Mouse (Mus musculus): ENCODE measurements at regions not wholly inside any gene's neighbourhood (a gene's known extent, or its start where the extent isn't known, plus 50 kb on each side); places are given as distances from the start of the nearest gene placed in this dataset.
A peak's percentile ranks its signal among the peaks of the same experiment; 100 is the strongest.

DNA sequence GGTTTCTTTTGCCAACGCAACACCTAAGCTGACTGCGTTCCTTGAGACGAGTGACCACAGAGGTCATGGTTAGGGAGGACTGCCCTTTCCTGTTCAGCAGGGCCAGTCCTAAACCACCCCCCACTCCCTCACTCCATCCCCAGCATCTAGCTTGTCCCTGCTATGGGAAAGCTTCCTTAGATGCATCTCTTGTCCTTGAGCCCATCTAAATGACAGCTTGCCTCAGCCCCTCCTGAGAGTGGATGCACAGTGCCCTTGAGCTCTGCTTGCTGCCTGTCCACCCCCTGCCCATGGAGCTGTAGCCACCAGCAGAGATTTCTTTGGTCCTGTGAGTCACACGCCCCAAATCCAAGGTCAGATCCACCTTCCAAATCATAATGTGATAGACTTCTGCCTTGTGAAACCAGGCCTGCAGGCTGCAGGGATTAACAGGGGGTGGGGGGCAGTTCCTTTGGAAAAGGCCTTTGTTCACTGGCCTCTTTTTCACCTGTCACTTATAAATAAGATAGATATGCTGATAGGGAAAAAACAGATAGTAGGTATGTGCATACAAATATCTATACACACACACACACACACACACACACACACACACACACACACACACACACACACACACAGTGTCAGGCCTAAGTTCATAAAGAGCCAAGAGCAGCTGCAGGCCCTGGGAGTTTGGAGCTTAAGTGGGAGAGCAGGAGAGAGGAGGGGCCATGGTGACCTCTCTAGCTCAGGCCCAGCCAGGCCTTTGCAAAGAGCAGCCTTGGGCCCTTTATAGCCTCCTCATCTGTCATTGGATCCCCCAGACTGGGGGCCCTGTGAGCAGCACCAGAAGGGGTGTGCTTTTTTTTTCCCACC, 56.4 kb upstream of the Adra2c start:
- no peak for DNase-seq (ENCODE audit: low spot score in 2 of 2)

DNA sequence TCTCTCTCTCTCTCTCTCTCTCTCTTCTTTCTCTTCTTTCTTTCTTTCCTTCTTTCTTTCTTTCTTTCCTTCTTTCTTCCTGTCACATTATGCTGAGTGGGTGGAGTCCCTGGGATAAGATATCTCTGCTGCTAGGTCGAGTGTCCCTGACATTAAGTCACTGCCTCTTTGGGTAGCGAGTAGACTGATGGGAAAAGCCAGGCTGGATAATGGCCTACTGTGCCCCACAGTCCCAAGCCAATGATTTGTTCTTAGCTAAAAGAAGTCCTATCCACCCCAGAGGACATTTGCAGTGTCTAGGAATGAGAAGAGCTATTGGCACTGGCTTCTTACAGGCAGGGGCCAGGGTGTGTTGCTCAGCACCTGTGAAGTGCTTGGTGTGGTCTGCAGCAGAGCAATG, 61.8 kb upstream of the Adra2c start:
- DNase-seq (ENCODE audit: low spot score in 2 of 2) = no peak

DNA sequence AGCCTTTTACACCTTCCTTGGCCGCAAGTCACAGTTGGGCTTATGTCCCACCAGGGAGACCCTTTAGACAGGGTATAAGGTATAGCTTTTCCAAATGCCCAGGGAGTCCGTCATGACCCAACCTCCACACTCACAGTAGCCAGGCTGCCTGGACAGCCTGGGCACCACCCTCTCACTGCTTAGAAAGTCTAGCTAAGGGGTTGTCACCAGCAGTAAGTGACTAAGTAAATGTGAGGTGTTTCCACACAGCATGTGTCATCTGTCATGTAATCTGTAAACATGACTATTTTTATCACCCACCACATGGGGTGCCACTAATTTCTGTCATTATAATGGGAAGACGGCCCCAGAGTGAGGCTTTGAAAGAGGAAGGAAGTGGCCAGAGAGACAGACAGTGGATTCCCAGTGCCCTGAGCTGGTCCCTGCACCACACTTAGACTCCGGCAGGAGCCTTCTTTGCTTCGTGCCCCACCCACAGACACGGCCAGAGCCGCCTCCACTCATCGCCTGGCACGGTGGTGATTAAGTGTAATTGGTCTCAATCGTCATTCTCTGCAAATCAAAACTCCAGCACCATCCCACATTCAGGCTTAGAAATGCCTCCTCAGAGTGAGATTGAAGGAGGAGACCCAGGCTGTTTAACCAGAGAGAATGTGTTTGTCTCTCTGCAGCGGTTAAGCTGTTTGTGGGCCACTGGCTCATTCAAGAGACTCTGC, 62.5 kb upstream of the Adra2c start:
- DNase-seq (ENCODE audit: low spot score in 2 of 2) = no peak

DNA sequence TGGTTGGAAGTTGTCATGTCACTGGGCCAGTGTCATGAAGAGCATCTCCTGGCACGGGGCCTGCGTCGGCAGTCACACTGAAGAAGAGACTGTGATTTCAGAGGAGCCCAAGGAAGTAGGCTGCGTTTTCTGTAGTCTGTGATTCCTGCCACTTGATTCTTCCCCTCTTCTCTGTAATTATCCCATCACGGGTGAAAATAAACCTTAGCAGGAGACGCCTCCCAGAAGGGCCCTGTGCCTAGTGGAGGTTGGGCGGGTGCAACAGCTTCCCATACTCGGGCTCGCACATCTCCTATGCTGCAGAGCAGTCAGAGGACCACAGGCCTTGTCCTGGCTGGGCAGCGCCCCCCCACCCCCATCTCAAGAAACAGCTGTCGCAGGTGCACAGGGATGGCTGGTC, 63.1 kb upstream of the Adra2c start:
- no peak for DNase-seq (ENCODE audit: low spot score in 2 of 2)

DNA sequence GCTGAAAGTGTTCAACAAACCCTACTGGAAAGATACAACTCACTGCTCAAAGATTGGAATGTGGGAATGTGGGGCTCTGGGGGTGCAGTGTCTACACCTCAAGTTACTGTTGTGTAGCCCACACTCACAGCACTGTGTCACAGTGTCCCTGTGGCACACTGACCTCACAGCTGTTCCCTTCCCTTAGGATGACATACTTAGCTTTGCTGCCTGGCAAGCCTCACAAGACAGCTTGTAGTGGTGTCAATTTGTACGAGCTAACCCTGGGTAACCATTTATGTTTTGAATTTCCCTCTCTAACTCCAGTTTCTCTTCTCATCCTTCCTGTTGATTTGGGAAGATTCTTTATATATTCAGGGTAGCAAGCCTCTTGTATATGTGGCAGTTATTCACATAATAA, 68.8 kb upstream of the Adra2c start:
- no peak for DNase-seq (ENCODE audit: low spot score in 2 of 2)

DNA sequence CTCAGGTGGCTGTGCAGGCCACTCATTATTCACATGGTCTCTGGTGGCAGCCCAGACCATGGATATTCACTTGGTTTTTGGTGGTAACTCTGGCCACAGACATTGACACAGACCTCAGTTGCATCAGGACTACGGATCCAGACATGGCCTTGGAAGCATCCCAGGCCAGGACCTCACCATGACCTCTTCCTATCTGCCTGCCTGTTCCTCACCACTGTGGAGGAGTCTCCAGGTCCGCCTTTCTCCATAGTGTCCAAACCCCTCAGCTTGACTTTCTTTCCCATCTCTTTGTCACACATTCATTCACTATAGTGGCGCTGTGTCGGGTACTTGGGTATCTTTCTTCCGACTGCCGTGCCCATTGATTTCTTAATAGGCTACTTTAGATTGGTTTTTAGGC, 74.1 kb upstream of the Adra2c start:
- no peak for DNase-seq (ENCODE audit: low spot score in 2 of 2)

DNA sequence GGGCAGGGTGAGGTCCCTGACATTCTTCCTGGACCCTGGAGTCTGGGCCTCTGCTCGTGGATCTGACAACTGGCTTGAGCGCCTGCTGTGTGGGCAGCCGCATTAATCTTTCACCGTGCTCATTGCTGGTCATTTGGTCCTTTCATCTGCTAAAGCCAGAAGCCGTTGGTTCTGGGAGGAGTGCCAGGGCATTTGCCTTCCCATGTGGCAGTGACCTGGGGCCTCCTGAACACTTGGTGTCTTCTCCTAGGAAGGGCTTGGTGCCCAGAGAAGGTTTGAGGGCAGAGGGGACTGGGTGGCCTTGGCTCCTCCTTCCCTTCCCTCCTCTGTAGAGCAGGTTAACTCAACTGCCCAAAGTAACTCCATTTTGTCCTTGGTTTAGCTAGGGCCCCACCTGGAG, 79.7 kb upstream of the Adra2c start:
- no peak for DNase-seq (ENCODE audit: low spot score in 2 of 2)

DNA sequence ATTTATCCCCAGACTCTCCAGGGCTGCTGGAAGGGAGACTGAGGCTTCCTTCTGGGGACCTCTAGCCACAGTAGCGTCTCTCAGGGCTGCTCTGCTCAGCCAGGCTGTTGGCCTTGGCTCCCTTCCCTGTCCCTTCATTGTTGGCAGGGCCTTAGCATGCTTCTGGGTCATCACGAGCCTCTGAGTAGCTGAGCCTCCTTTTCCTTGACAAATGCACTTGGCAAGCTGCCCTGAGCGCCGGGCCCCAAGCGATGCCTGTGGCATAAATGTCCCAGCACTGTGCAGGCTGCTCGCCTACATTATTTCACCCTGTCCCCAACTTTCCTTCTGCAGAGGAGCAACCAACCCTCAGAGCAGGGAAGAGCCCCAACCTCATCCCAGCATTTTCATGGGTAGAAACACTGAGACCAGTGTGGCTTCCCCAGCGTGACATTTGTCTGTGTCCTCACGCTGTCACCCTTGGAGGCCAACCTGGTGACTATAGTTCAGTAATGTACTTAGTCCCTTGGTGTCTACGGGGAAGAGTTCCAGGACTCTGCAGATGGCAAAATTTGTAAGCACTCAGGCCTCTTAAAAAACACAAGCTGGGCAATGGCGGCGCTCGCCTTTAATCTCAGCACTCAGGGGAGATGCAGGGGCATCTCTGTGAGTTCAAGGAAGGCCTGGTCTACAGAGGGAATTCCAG, 83.7 kb upstream of the Lrpap1 start:
- no peak for DNase-seq (ENCODE audit: low spot score in 2 of 2)

DNA sequence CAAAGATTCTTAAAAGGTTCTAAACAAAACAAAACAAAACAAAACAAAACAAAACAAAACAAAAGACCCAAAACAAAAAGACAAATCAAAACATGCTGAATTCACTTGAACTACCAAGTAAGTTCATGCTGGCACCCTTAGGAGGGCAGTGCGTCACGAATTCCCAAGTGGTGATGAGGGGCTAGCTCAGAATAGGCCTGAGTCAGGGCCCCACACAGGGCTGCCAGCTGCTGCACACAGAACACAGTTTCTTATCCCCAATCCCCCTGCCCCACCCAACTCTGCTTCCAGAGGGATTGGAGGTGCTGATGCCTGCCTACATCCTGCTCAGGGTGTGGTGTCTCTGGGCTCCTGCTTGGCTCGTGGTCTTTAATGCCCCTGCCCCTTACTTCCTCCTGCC, 80.3 kb upstream of the Lrpap1 start:
- DNase-seq (ENCODE audit: low spot score in 2 of 2) = no peak

DNA sequence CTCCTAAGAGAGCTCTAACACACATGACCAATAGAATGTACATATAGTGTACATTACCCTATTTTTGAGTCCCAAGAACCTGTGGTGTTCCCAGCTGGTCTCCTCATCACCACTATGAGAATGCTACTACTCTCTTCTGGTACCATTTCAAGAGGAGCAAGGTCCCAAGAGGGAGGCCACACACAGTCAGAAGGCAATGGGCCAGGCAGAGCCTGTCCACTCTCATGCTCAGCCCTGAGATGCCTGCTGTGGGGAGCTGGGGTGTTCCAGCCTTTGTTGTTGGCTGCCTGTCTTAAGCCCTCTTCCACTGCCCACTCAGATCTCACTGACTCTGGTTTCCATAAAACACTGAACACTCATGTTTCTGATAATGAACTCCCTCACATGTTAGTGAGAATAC, 79.7 kb upstream of the Lrpap1 start:
- no peak for DNase-seq (ENCODE audit: low spot score in 2 of 2)

DNA sequence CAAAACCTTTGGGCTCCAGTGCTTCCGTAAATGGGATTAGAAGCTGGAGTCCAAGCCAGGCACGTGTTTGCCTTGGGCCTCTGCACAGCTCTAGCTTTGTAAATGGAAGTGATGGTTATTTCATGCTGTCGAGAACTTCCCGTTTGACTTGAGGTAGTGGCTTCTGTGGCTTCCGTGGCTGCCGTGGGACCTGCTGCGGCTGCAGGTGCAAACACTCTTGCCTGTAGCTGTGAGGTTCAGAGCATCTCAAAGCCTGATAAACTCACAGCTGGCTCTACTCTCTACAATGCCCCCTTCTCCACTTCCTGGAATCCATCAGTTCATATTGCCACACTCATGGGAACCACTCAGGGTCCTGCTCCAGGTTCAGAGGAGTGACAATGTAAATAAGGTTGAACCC, 77.9 kb upstream of the Lrpap1 start:
- peak; percentile 37 to 44 for DNase-seq (ENCODE audit: low spot score in 2 of 2)

DNA sequence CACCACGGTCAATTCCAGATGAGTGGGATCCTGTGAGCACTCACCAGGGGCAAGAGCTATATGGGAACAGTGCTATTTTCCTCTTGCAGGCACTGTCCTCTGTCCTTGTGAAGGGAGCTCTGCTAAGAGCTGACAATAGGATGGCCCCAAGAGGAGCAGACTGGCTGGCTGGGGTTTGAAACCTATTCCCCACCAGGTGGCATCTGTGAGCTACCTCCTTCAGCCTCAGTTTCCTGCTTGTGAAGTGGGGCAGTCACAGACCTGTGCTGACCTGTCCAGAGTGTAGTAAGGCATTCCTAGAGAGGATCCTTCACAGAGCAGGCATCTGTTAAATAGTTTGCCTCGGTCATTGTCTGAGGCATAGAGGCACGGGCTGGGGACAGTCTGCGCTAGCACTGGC, 71.8 kb upstream of the Lrpap1 start:
- DNase-seq (ENCODE audit: low spot score in 2 of 2) = peak in 1 of 2 experiments; percentile 14

DNA sequence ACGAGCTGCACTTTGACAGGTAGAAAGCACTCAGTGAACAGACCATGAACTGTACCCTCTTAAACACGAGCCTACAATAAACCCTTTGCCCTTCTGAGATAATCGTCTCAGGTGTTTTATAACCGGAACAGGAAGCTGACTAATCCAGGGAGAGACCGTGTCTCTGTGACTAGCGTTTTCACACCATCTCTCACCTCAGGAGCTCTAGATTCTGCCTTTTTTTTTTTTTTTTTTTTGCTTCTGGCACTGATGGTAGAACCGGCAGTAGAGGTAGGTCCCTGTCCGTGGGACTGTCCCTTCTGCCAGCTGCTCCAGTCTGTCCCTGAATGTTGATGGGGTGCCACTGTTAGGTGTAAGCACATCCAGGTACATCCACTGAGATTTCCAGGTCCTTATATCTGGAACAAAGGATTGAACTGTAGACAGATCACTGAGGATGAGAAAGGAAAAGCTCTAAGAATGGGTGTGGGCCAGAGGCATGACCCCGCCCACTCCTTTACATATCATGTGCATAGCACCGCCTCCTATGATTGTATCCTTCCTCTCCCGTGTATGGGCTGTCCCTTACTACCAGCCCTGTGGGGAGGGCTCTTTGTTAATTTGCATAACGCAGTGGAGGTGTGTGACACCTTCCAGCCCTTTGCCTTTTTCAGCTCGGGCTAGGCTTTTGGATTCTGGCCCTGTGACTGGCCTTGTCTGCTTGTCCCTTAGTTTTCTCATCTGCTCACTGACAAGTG, 70.7 kb upstream of the Lrpap1 start:
- DNase-seq (ENCODE audit: low spot score in 2 of 2) = no peak

DNA sequence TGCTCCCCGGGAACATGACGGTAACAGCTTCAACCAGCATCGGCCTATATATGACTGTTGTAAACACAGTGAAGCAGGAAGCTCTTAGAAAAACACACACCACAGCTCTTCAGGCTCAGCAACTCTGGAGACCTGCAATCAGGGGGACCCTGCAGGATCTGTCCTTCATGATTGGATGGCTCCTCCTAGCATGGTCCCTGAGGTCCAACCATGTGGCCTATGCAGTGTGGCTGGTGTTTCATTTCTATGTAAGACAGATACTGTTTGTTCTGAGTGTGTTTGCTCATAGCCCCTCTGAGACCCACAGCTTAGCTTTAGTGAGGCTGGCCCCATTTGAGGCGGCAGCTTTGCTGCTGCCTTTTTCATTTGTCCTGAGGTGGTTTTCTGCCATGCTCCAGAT, 68.8 kb upstream of the Lrpap1 start:
- DNase-seq (ENCODE audit: low spot score in 2 of 2) = no peak

DNA sequence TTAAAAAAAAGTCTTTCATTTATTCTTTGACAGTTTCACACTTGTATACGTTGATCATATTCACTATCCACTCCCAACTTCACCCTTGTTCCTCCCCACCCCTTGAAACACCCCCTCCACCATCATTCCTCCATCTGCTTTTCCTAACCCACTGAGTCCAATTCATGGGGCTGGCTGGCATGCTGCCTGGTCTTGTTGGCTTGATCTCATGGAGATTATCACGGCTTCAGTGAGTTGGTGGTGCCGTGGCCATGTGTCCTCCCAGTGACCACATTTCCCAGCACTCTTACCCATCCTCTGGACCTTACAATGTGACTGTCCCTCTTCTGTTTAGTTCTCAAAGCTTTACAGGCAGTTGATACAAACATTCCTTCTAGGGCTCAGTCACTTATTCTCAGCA, 65.8 kb upstream of the Lrpap1 start:
- DNase-seq (ENCODE audit: low spot score in 2 of 2) = no peak

DNA sequence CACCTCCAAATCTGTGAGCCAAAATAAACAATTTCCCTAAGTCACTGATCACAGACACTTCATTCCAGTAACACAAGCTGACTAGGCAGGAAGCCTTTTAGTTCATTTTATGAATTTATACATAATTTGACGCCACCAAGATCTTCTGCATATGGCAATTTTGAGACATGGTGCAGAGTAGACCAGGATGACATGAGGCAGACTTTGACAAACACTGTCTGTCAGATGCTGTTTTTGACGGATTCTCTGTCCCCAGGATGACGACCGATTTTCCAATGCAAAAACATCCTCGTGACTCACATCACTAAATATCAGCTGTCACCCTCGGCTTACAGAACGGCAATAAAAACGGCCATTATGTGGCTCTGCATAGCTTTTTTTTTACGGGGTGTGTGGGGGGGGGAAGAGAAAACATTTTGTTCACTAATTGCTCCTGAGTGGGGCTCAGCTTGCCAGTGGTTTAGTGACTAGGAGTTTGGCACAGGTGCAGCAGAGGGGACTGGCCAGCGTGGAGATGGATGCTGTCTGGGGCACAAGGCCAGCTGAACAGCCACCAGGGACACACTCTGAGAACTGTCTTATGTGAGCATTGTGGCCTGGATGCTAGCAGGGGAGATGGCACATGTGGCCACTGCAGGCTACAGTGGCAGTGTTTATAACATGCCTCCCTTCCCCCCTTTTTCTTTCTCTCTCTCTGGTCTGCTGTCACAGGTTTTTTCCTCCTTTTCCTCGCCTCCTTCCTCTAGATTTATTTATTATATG, 65.0 kb upstream of the Lrpap1 start:
- no peak for DNase-seq (ENCODE audit: low spot score in 2 of 2)

DNA sequence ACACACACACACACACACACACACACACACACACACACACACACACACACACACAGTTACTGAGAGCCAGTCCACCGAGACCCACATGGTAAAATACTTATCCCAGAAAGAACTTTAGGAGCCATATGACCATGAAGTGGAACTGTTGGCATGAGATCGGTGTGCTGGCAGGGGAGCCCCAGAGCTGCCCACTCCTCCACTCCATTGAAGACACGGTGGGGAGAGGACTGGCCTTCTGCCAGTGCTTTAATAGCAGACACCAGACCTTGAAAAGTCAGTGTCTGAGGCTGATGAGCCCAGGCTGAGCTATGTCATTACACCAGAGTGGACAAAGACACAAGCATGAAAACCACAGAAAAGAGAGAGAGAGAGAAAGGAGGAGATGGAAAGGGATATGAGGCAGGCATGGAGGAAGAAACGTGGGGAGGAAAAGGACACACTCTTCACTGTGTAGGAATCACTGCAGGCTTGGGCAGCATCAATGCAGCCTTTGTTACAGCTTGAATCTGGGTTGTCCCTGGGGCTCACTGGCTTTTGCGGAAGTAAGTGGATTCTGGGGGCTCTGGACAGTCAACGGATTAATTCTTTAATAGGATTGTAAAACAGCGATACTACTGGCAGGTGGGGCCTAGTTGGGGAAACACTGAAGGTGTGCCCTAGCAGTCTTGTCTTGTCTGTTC, 64.2 kb upstream of the Lrpap1 start:
- no peak for DNase-seq (ENCODE audit: low spot score in 2 of 2)

DNA sequence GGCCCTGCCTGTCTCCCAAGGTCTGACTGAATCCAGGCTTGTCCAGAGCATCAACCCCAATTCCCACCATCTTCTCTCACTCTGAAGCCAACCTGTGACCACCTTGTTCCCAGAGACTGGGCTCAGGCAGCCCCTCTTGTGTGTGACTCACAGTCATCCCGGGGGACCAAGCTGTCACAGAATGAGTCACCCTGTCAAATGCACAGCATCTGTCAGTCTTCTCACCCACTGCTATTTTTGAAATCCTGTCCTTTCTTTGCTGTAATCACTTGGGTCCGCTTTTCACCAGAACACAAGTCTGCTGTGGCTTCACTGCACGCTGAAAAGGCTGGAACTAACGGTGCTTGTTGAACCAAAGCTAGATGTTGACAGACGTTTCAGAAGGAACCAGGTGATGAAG, 63.3 kb upstream of the Lrpap1 start:
- no peak for DNase-seq (ENCODE audit: low spot score in 2 of 2)

DNA sequence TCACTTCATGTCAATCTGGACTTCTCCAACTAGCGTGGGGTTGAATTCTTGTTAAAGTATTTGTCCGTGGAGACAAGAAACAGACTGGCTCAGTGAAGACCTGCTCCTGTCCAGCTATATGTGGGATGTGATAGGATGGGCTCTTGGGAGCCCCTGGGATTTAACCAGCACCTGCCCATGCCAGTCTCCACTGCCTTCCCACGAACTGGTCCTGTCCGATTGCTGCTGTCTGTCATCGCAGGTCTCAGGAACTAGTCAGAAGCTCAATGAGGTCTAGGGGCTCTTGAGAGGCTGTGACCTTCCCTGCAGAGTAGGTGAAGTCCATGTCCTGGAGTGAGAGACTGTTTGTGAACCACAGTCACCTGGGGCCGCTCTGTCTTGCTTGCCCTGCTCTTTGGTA, 62.8 kb upstream of the Lrpap1 start:
- DNase-seq (ENCODE audit: low spot score in 2 of 2) = no peak

DNA sequence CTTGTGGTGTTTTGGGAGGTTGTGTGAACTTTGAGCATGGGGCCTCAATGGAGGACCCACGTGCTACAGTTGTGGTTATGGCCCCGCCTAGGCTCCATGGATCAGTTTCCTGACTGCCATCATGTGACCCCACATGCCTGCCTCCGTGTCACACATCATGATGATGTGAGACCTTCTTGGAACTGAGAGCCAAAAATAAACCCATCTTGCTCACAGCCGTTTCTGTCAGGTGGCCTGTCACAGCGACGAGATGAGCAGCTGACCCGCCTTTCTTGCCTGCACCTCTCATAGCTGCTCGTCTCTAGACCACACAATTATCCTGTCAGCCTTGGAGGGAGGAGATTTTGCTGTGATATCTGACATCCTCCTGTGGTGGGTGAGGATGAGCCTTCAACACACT, 60.4 kb upstream of the Lrpap1 start:
- DNase-seq (ENCODE audit: low spot score in 2 of 2) = peak; percentile 11 to 32

DNA sequence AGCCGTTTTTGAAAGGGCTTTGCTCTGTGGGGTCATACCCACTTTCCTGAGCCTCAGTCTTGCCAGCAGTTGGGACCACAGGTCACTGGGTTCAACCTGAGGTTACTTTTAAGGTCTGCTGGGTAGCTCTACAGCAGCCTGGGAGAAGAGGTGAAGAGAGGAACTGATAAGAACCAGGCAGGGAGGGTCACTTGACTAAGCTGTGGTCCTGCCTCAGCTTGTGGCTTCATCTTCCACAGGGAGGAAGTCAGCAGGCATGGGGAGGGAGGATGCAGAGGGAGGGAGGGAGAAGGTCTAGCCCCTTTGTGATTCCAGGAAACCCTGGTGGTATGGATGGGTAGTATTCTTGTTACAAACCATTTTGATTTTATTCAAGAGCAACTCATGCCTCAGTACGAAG, 59.9 kb upstream of the Lrpap1 start:
- no peak for DNase-seq (ENCODE audit: low spot score in 2 of 2)

Measured in thymus, postnatal 10 days (tissue).